Mouse (Mus musculus): ENCODE results near the gene Zfp423.
"Not testable (repeated sequence)": the region's sequence is repeated elsewhere in the genome, so short reads cannot be mapped to it uniquely, and the experiment has no call there.

Zfp423 gene

DNA sequence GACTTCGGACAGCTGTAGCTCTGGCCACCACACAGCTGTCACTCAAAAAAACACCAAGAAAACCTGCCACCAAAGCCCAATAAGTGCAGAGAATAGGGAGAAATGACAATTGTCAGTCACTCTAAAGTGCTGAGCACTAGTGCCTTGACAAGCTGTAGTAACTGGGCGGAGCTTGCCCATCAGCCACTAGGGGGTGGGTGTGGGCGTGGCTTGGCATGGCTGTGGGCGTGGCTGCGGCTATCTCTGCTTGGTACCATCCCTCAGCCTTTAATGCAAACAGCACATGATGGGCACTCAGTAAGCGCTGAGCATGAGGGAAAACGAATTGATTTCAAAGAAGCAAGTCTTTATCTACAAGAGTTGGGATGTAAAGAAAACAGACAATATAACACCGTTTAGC is 95.2 kb downstream of the Zfp423 start:
- in situ Hi-C loops (cut with MboI; ENCODE audit: low pct_unique_long_range_greater_than_20kb in 1 of 2, low sequenced_read_pairs in 2 of 2, unreplicated experiment in 1 of 2), result no loop called here

DNA sequence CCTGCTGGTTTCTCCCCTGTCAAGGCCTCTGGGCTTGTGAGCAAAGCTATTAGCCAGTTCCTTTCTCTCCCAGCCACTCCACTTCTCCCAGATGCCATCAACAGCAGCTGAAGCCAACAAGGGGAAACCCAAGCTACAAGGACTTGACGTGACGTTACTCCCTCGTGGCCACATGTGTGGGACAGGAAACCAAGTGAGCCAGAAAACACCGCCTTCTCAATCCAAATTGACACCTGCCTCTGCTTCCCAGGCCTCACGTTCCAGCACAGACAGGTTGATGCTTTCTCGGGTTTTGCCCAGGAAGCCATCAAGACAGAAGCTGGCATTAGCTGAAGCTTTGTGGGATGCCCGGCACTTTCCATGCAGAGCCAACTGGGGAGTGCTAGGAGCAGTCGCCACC is 96.3 kb downstream of the Zfp423 start:
- in situ Hi-C loops (cut with MboI; ENCODE audit: low pct_unique_long_range_greater_than_20kb in 1 of 2, low sequenced_read_pairs in 2 of 2, unreplicated experiment in 1 of 2), result no loop called here

DNA sequence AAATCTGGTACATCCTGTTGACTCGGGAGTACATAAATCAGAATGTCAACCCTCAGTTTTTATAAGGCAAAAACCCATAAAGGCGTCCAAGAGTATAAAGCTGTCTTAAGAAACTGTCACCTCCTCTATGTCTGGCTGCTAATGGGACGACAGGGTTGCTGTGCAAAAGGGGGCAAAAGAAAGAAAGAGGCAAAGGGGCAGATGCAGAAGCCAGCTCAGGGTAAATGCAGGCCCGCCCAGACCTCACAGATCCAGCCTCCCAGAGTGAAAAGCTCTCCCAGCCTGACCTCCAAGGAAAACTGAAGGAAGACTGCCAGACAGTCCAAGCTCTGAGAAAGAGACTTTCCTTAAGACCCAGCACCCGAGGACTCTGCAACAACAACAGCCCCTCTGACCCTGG is 97.7 kb downstream of the Zfp423 start:
- in situ Hi-C loops (cut with MboI; ENCODE audit: low pct_unique_long_range_greater_than_20kb in 1 of 2, low sequenced_read_pairs in 2 of 2, unreplicated experiment in 1 of 2), result no loop called here

DNA sequence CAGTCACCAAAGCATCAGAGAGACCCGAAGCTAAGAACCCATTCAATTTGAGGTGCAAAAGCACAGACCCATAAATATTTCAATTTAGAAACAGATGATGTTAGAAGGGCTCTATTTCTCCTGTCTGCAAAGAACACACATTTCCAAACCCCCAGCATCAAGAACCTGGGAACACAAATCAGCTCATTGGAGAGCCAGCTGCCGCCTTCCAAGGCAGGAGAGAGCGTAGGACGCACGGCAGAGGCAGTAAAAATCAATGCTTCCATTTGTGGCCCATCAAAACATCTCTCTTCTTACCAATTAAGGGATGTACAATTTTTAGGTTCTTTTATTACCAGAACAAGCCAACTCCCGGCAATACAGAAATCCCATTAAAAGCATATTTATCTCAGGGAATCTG is 98.5 kb downstream of the Zfp423 start:
- in situ Hi-C loops (cut with MboI; ENCODE audit: low pct_unique_long_range_greater_than_20kb in 1 of 2, low sequenced_read_pairs in 2 of 2, unreplicated experiment in 1 of 2), result no loop called here

DNA sequence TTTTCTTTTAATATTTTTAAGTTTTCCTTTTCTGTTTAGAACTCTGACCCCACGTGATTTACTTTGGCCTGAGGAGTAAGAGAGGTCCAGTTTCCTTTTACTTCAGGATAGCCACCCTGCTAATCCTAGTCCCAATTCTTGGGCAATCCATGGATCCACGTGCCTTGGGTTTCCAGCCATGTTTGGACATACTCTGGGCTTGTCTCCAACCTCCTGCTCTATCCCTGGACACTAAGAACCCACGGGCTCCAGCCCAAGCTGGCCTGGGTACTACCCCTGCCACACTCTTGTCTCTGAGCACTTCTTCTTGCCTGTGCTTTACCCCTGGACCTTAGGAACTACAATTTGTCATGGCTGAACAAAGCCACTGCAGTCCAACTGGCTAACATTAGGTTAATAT is 107.5 kb downstream of the Zfp423 start:
- in situ Hi-C loops (cut with MboI; ENCODE audit: low pct_unique_long_range_greater_than_20kb in 1 of 2, low sequenced_read_pairs in 2 of 2, unreplicated experiment in 1 of 2), result no loop called here

DNA sequence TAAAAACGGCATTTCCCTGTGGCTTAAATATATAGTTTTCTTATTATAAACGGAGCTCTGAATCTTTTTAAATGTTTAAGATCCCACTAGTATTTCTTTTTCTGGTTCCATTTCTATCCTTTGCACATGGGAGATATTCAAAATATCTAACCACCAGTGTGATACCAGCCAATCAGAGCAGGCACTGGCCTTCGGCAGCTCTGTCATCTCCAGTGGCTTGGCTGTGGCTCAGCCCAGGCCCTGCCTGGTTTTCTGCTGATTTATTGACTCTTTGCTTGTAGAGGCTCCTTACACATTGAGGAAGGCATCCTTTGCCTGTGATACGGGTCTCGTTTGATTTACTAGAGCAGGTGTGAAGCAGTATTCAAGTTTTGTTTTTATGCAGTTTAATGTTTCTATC is 108.0 kb downstream of the Zfp423 start:
- in situ Hi-C loops (cut with MboI; ENCODE audit: low pct_unique_long_range_greater_than_20kb in 1 of 2, low sequenced_read_pairs in 2 of 2, unreplicated experiment in 1 of 2), result no loop called here

DNA sequence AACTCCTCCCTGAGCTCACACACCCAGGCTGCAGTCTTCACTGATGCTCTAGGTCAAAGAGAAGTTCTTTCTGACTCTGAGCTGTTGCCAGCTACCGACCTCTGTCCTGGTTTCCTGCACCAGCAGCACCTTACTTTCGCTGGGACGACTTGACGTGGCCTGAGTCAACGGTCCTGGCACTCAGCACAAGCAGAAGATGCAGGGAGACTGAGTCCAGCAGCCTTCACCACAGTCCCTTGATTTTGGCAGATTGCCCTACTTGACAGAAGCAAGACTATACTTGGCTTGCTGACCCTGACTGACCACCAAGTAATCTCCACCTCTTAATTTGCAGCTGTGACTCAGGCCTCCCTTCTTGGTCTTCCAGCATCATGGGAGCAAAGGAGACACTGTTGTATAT is 110.6 kb downstream of the Zfp423 start:
- in situ Hi-C loops (cut with MboI; ENCODE audit: low pct_unique_long_range_greater_than_20kb in 1 of 2, low sequenced_read_pairs in 2 of 2, unreplicated experiment in 1 of 2), result no loop called here

DNA sequence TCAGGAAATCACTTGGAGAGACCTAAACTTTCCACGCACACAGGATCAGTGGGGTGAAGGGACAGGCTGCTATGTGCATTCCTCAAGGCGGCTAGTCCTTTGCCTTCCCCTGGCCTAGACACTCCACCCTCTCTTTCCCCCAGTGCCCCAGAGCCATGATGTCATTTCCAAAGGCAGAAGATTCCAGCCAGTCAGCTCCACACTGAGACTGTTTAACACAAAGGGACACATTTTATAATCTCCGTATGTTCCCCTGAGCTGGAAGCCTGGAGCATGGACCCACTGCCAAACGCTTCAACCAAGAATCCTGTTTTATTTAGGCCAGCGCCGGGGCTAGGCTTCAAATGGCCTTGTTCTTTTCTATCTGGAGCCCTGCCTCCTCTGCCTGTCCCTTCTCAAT is 111.6 kb downstream of the Zfp423 start:
- in situ Hi-C loops (cut with MboI; ENCODE audit: low pct_unique_long_range_greater_than_20kb in 1 of 2, low sequenced_read_pairs in 2 of 2, unreplicated experiment in 1 of 2), result no loop called here

DNA sequence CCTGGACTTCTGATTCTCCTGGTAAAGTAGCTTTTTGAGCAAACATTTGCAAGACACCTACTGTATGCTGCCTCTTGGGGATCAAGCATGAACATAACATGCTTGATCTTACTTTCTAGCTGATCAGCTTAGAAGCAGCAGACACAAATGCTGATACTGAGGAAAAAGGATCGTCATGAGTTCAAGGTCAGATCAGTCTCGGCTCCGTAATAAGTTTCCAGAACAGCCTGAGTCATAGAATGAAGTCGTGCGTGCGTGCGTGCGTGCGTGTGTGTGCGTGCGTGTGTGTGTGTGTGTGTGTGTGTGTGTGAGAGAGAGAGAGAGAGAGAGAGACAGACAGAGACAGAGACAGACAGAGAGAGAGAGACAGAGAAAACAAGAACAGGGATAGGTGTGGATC is 117.3 kb downstream of the Zfp423 start:
- in situ Hi-C loops (cut with MboI; ENCODE audit: low pct_unique_long_range_greater_than_20kb in 1 of 2, low sequenced_read_pairs in 2 of 2, unreplicated experiment in 1 of 2), result not testable (repeated sequence)

DNA sequence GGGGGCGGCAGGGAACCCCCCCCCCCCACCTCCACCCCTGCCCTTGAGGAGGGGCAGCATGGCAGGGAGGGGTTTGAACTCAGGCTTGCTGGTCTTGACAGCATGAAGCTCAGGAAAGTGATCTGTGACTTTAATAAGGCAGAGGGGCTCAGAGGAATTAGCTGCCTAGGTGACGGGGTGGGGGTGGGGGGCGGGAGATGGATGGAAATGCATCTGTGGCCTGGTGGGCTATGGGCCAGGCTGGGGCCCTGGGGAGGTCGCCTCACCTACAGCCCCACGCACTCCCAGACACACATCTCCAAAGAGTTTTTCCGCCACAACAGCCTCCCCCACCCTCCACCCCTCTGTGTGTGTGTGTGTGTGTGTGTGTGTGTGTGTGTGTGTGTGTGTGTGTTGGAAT is 122.1 kb downstream of the Zfp423 start:
- in situ Hi-C loops (cut with MboI; ENCODE audit: low pct_unique_long_range_greater_than_20kb in 1 of 2, low sequenced_read_pairs in 2 of 2, unreplicated experiment in 1 of 2), result no loop called here

DNA sequence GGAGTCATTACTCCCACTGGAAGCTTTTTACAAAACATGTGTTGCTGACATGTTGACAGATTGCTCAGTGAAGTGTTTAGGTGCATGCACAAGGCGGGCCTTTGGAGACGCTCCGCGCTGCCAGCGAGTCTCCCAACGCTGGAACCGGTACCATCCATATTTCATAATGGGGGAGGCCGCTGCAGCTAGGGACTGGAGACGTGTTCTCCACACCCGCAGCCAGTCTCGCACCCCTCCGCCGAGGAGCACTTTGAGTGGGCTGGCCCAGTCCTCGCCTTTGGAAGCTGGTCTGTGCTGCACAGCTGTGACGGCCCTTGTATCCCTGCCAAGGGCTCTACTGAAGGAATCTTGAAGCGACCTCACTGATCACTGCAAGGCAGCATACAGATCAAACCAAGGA is 122.5 kb downstream of the Zfp423 start:
- in situ Hi-C loops (cut with MboI; ENCODE audit: low pct_unique_long_range_greater_than_20kb in 1 of 2, low sequenced_read_pairs in 2 of 2, unreplicated experiment in 1 of 2), result no loop called here

DNA sequence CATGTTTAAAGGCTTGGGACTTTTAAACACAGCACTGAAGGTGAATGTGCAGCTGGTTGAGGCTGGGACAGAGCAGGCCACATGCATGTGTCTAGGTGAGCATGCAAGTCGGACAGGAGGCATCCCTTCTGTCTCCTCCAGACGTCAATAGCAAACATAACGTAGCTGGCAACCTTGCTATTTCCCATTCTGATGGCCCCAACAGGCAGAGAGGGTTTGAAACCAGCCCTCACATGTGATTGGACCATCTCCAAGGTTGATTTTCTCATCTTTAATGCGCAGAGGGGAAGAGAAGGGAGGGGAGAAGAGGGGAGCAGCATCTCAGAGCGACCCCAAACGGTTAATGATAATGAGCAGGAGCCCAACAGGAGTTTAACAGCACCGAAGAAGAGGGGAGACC is 123.5 kb downstream of the Zfp423 start:
- in situ Hi-C loops (cut with MboI; ENCODE audit: low pct_unique_long_range_greater_than_20kb in 1 of 2, low sequenced_read_pairs in 2 of 2, unreplicated experiment in 1 of 2), result no loop called here

DNA sequence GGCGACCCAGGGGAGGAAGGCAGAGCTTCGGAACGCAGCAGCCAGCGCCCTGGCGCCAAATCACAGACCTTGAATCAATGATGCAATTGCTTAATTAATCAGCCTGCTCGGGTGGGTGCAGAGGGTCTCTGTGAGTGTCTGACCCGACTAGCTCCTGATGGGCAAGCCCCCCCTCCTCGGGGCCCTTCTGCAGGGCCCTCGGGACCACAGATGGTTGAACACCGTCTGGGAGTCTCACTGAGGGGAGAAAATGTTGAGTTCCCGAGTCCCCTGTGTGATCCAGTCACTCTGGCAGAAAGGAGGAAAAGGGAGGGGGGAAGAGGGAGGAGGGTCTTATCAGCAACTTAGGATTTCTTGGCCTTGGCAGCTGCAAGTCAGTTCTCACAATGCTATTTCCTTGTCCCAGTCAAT is 124.0 kb downstream of the Zfp423 start:
- in situ Hi-C loops (cut with MboI; ENCODE audit: low pct_unique_long_range_greater_than_20kb in 1 of 2, low sequenced_read_pairs in 2 of 2, unreplicated experiment in 1 of 2), result no loop called here

DNA sequence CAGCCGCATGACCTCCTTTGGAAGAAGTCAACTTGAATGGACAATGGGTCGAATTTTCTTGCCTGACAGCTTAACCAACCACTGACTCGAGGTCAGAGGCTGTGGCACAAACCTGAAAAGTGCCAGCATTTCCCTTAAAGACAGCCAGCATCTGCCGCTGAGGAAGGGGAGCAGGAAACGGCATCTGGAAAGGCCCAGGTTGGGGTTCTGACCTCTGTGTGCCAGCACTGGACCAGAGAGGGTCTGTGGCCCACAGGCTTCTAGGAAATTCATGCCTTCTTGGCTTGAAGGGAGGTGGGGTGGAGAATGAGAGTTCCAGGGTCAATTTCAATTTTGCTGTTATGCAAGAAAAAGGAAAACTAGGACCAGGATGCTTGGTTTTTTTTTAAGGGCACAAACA is 124.7 kb downstream of the Zfp423 start:
- in situ Hi-C loops (cut with MboI; ENCODE audit: low pct_unique_long_range_greater_than_20kb in 1 of 2, low sequenced_read_pairs in 2 of 2, unreplicated experiment in 1 of 2), result no loop called here

DNA sequence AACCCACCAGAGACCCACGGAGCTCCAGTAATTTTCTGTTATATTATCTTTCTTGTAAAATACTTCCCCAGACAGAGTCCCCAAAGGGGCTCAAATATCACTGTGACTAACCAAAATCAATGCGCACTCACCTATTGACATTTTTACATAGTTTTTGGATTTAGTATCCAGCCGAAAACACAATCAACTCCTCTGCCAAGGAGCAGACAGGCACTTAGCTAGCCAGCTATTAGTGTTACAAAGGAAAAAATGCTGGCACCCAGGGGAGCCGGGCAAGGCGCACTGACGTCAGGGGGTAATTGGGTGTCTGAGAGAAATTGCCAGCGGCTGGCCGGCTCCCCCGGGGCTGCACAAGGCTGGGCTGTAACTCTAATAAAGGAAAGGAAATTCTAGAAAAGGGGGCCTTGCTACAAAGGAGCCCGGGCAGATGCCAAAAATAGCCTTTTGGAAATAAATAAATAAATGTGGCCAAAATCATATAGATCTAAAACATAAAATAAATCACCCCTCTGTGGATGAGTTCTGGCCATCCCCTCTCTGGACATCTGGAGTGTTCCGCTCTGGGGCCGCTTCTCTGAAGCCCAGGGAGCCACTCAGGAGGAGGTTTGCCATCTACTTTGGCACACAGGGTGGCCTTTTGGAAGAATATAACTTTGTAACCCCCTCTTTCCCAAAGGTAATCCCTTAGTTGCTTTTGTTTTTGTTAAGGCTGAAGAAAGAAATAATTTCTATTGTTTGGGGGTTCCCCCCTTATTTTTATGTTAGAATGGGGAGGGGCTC is 125.4 kb downstream of the Zfp423 start:
- in situ Hi-C loops (cut with MboI; ENCODE audit: low pct_unique_long_range_greater_than_20kb in 1 of 2, low sequenced_read_pairs in 2 of 2, unreplicated experiment in 1 of 2), result no loop called here

DNA sequence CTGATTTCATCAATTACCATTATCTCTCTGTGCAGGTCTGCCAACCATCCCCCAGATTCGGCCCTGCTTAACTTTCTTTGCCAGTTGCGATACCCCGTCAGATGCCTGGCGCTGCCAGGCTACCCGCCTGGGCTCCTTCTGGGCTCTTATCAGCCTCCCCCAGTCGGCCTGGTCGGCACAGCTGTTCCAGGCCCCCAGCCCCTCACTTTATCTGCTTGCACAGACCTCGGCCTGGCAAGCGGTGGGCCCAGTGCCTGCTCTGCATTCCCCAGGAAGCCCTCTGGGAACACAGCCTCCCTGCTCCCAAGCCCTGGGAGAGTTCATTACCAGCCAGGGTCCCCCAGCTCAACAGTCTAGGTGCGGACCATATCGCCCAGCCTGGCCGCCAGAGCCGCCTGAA is 126.1 kb downstream of the Zfp423 start:
- in situ Hi-C loops (cut with MboI; ENCODE audit: low pct_unique_long_range_greater_than_20kb in 1 of 2, low sequenced_read_pairs in 2 of 2, unreplicated experiment in 1 of 2), result no loop called here

DNA sequence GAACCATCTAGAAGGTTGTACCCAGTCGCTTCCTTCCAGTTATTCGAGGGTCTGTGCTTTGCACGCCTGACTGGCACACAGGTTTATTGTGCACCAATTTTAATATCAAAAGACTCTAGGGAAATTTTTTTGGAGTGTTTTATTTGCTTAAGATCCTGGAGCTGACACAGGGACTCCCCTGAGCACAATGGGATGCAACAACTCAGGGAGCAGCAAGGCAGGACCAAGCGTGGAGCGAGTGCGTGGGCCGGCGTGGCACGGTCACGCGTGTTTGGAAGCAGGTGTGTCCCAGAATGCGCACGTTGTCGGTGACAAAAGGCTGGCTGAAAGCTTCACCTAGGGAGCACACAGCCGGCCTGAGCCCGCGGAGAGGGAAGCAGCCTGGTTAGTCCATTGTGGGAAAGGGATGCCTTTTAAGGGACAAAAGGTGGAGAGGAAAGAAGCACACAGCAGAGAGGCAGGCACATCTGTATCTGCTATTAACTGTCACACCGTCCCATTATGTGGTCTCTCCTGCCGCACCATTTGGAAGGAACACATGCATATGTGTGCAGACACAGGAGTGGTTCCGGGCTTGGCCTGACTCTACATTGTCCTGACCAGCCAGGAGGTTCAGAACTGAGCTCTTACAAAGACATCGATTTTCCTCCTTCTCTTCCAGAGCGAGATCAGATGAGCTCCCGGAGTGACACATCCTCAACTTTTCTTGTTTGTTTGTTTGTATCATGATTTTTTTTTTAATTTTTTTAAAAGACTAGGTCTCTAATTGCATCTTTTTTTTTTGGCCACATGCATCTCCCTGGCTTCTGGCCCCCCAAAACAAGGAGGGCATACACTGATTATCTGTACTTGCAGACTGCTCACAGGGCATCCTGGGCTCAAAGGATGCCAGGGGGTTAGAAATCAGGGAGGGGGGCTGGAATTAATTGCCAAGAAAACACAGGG is 126.7 kb downstream of the Zfp423 start:
- in situ Hi-C loops (cut with MboI; ENCODE audit: low pct_unique_long_range_greater_than_20kb in 1 of 2, low sequenced_read_pairs in 2 of 2, unreplicated experiment in 1 of 2), result no loop called here

DNA sequence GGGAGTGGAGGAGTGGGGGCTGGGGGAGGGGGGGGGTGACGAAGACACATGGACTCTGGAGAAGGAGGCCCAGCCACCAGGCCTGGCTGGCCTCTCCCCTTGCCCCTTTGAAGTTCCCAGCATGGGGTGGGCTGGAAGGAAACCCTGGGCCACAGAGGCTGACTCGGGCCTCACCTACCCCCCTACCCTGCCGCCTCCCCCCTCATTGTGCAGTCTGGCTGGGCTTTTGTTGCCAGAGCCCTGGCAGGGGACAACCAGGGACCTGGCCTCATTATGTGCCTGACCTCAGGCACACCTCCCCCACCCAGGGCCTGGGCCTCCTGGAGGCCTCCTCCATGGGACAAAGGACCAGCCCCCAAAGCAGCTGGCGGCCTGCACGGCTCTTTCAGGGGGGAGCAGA is 127.8 kb downstream of the Zfp423 start:
- in situ Hi-C loops (cut with MboI; ENCODE audit: low pct_unique_long_range_greater_than_20kb in 1 of 2, low sequenced_read_pairs in 2 of 2, unreplicated experiment in 1 of 2), result no loop called here

DNA sequence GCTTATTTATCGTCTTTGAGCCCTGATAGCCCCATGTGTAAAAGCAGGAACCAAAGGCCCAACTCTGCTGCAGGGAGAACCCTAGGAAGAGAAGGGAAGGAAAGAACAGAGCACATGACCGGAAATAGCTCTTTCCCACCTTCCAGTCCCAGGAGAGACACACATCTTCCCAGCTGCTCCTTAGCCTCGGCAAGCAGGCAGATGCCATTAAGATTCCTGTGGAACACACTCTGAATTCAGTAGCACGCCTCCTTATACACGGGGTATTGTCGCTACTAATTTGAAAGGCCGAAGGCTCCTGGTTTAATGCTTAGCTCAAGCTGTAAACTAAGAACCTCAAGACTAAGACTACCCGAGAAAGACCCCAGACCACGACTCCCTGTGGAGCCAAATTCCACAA is 128.3 kb downstream of the Zfp423 start:
- in situ Hi-C loops (cut with MboI; ENCODE audit: low pct_unique_long_range_greater_than_20kb in 1 of 2, low sequenced_read_pairs in 2 of 2, unreplicated experiment in 1 of 2), result no loop called here

DNA sequence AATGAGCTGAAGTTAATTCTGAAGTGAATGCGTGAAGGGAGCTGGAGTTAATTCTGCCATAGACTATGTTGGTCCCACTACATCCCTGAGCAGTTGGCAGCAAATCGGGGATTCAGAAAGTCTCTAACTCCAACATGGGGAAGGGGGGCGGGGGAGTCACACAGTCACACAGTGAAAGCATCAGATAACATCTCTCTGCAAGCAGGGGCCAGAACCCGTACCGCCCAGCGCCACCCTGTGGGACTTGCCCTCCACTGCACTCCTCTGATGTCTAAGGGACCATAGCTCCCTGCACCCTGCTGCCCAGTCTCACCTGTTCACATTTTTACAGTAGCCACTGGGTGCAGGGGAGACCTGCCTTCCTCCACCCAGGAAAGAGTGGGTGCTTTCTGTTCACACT is 129.2 kb downstream of the Zfp423 start:
- in situ Hi-C loops (cut with MboI; ENCODE audit: low pct_unique_long_range_greater_than_20kb in 1 of 2, low sequenced_read_pairs in 2 of 2, unreplicated experiment in 1 of 2), result no loop called here

Measured in mouse embryonic stem cell (cell line).